Mouse (Mus musculus) cerebellum, postnatal 36 days (tissue): ENCODE data around the gene Asb7.

Experiments
- DNase-seq, 2 experiments: peaks; one replicate each; pipeline ENCODE4 v3.0.0; 2021 to 2022; ENCODE audit warnings: mixed read lengths in 2 of 2

Asb7 gene

GRCm38 (mm10) chr7:66652216-66652615 lies 37.2 kb downstream of the Asb7 start:
- DNase-seq = no peak

- DNase-seq = no peak
Observed at GRCm38 (mm10) chr7:66650883-66651282, 38.5 kb downstream of the Asb7 start.

- DNase-seq = no peak
Observed at GRCm38 (mm10) chr7:66649181-66649580, 40.2 kb downstream of the Asb7 start.

GRCm38 (mm10) chr7:66645736-66646135 lies 43.7 kb downstream of the Asb7 start:
- no peak for DNase-seq

GRCm38 (mm10) chr7:66633351-66633750 lies 56.0 kb downstream of the Asb7 start:
- DNase-seq = no peak

- no peak for DNase-seq
Observed at GRCm38 (mm10) chr7:66630154-66630800, 59.1 kb downstream of the Asb7 start.

GRCm38 (mm10) chr7:66629419-66629818 lies 60.0 kb downstream of the Asb7 start:
- DNase-seq = no peak

- DNase-seq = no peak
Observed at GRCm38 (mm10) chr7:66623436-66623835, 66.0 kb downstream of the Asb7 start.

- no peak for DNase-seq
Observed at GRCm38 (mm10) chr7:66601846-66602245, 87.5 kb downstream of the Asb7 start.

GRCm38 (mm10) chr7:66600622-66601610 lies 88.5 kb downstream of the Asb7 start:
- no peak for DNase-seq

GRCm38 (mm10) chr7:66600126-66600525 lies 89.3 kb downstream of the Asb7 start:
- DNase-seq = no peak

GRCm38 (mm10) chr7:66597900-66598299 lies 91.5 kb downstream of the Asb7 start:
- no peak for DNase-seq
